Mouse (Mus musculus) thymus, adult 2 months (tissue): ENCODE results near the gene Rpl32. TPM values are rescaled to one million over a fixed set of nuclear protein-coding genes. Genes with fewer than 3 reads are reported as not detected.

Experiments
- DNase-seq: peaks from one replicate; pipeline ENCODE4 v3.0.0; 2021
- H3K27ac ChIP-seq: fragments of 200-500 bp; 2 replicates; pipeline ENCODE4 v1.5.1; 2012; ENCODE audit warnings: low read length, control low read depth; ENCODE audit not compliant: control insufficient read depth, insufficient read depth
- H3K27me3 ChIP-seq: fragments of 200-500 bp; 2 replicates; pipeline ENCODE4 v1.6.1; 2012; ENCODE audit warnings: mild to moderate bottlenecking, low read length, moderate library complexity, mixed read lengths; ENCODE audit not compliant: control insufficient read depth, insufficient read depth
- H3K36me3 ChIP-seq: fragments of 200-500 bp; 2 replicates; pipeline ENCODE4 v1.6.1; 2012; ENCODE audit warnings: mild to moderate bottlenecking, low read length, moderate library complexity; ENCODE audit not compliant: control insufficient read depth, insufficient read depth
- H3K4me1 ChIP-seq: fragments of 200-500 bp; replicated peaks from 2 replicates; pipeline ENCODE4 v1.6.1; 2012; ENCODE audit warnings: low read length; ENCODE audit not compliant: control insufficient read depth, insufficient read depth
- H3K4me3 ChIP-seq: fragments of 200-500 bp; 2 replicates; pipeline ENCODE4 v1.5.1; 2012; ENCODE audit warnings: mild to moderate bottlenecking, low read length, control low read depth, moderate library complexity; ENCODE audit not compliant: control insufficient read depth, insufficient read depth
- CTCF ChIP-seq: fragments of 200-500 bp; IDR thresholded peaks from 2 replicates; pipeline ENCODE4 v1.5.1; 2012; ENCODE audit warnings: mild to moderate bottlenecking, control low read depth, low read length, moderate library complexity, borderline replicate concordance; ENCODE audit not compliant: control insufficient read depth, poor library complexity, insufficient read depth; ENCODE audit errors: extremely low read depth
- POLR2A ChIP-seq: fragments of 200-500 bp; IDR thresholded peaks from 2 replicates; pipeline ENCODE4 v1.6.1; 2012; ENCODE audit warnings: mild to moderate bottlenecking, low read length, control low read depth, moderate library complexity; ENCODE audit not compliant: control insufficient read depth, poor library complexity, insufficient read depth; ENCODE audit errors: extremely low read depth
- WGBS: fragments of 180-500 bp; shearing (Covaris S2); methylation state at CpG from one replicate; pipeline ENCODE4 v1.1.7; 2018; 5-methylcytosine and 5-hydroxymethylcytosine counted together
- polyA plus RNA-seq: library from polyadenylated mRNA; depleted of rRNA; stranded (reverse); fragments of >200 nt; gene quantifications from 2 replicates; pipeline ENCODE4 v1.2.3, GENCODE M21; 2012

Rpl32 gene
- polyA plus RNA-seq, 1 experiment, result 910 TPM

DNA sequence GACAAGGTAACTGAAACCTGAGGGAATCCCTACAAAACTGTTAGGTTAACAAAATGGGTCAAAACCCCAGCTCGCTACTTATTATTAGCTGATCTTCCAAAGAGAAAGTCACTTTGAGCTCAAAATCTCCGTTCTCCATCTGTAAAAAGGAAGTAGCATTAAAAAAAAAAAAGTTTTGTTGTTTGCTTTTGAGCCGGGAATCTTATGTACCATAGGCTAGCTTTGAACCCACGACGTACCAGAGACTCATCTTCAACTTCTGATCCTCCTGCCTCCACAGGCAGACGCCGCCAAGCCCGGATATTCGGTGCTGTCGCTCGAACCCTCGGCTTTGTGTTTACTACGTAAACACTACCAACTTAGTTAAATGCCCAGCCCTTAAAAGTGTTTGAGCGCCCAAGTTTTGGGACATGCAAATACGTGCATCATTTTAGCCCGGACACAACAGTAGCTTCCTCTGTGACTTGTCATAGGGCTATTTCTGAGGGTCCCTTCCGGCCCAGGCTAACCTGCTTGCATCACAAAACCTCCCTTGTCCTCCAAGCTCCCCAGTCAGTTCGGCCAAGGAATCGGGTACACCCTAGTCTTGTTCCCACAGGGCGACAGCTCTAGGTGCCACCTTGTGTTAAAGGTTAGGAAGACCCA lies 44.0 kb upstream of the Rpl32 start:
- Histone ChIP-seq H3K4me1 (peaks cover 8% of the 10 kb centered on the region), H3K27me3 (no peaks in the 10 kb centered on the region), H3K4me3 (peak overlapping the region; percentile 59), H3K36me3 (no peaks in the 10 kb centered on the region), H3K27ac (peak overlapping the region; percentile 73)
- WGBS, result 4% methylated on average over 20 of the region's 20 CpGs
- DNase-seq, result no peak
- TF ChIP-seq POLR2A (no peak), CTCF (no peak)

DNA sequence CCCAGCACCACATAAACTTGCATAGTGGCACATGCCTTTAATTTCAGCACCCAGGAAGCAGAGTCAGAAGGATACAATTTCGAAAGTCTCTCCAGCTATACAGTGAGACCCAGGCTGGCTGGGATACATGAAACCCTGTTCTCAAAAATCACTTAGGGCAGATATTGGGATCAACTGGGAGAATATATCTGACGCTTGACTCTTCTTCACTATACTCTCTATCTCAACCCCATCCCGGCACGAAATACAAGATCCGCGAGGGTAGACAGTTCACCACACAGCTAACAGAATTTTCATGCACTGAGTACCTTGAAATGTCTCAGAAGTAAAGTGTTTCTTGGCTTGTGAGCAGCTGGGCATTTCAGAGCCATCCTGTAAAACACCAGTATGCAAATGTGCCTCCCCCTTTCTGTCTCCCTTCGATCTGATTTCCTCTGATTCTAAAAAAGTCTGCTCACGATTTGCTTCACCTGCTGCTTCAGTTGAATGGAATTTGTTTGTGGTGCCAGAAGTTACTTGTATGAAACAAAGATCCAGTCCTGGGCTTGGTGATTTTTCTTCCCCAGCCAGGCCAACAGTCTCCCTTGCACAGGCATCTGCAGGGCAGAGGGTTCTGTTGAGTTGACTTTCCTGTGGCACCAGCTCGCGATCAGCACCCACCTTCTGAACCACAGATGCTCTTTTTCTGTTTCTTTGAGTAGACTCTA lies 40.2 kb upstream of the Rpl32 start:
- 81% methylated on average over 10 of the region's 10 CpGs for WGBS
- peak overlapping the region; percentile 55 for H3K27ac ChIP-seq
- peaks cover 8% of the 10 kb centered on the region for H3K36me3 ChIP-seq
- no peaks in the 10 kb centered on the region for H3K27me3 ChIP-seq
- DNase-seq, result no peak
- no peak for TF ChIP-seq POLR2A
- no peak for TF ChIP-seq CTCF
- H3K4me1 ChIP-seq, result peaks cover 8% of the 10 kb centered on the region
- no peak overlapping the region for H3K4me3 ChIP-seq

DNA sequence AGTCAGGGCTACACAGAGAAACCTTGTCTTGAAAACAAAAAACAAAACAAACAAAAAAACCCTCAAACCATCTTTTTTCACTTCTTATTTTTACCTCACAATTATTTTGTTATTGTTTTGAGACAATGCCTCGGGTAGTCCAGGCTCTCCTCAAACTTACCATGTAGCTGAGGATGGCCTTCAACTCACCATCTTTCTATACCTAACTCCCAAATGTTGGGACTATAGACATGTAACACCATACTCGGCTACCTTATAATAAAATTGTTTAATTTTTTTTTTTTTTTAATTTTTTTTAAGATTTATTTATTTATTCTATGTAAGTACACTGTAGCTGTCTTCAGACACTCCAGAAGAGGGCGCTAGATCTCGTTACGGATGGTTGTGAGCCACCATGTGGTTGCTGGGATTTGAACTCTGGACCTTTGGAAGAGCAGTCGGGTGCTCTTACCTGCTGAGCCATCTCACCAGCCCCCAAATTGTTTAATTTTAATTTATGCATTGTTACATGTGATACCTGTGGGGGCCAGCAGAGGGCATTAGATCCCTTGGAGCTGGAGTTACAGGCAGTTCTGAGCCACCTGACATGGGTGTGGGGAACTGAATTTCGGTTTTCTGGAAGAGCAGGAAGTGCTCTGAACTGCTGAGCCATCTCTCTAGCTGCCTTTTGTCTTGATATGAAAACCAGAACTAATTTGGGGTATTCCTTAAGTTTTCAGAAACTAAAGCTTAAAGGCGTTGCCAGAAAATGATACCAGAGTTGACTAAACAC lies 38.3 kb upstream of the Rpl32 start:
- no peak overlapping the region for H3K4me3 ChIP-seq
- WGBS, result 27% methylated on average over 8 of the region's 8 CpGs

GRCm38 (mm10) chr6:115845006-115845405 lies 36.5 kb upstream of the Rpl32 start:
- Histone ChIP-seq H3K4me1 (0 out of 2 replicates have a peak, but pooled peaks cover 2% of the 10 kb centered on the region), H3K27me3 (no peaks in the 10 kb centered on the region), H3K36me3 (peaks cover 15% of the 10 kb centered on the region), H3K4me3 (no peak overlapping the region), H3K27ac (no peak overlapping the region)
- no peak for TF ChIP-seq POLR2A
- no peak for TF ChIP-seq CTCF
- DNase-seq, result no peak
- 98% methylated on average over 4 of the region's 4 CpGs for WGBS

More for the DNA sequence above, 38.3 kb upstream of the Rpl32 start:
- Histone ChIP-seq H3K36me3 (peaks cover 15% of the 10 kb centered on the region), H3K27me3 (no peaks in the 10 kb centered on the region), H3K4me1 (0 out of 2 replicates have a peak, but pooled peaks cover 2% of the 10 kb centered on the region), H3K27ac (no peak overlapping the region)
- TF ChIP-seq CTCF (no peak), POLR2A (no peak)
- DNase-seq, result peak; percentile 74

- TF ChIP-seq POLR2A (no peak), CTCF (no peak)
- Histone ChIP-seq H3K4me3 (no peak overlapping the region), H3K36me3 (peaks cover 7% of the 10 kb centered on the region), H3K27ac (no peak overlapping the region), H3K27me3 (no peaks in the 10 kb centered on the region), H3K4me1 (peaks cover 10% of the 10 kb centered on the region)
- WGBS, result 89% methylated on average over 5 of the region's 5 CpGs
- DNase-seq, result no peak
These were observed 30.2 kb upstream of the Rpl32 start for GRCm38 (mm10) chr6:115838745-115839144.

DNA sequence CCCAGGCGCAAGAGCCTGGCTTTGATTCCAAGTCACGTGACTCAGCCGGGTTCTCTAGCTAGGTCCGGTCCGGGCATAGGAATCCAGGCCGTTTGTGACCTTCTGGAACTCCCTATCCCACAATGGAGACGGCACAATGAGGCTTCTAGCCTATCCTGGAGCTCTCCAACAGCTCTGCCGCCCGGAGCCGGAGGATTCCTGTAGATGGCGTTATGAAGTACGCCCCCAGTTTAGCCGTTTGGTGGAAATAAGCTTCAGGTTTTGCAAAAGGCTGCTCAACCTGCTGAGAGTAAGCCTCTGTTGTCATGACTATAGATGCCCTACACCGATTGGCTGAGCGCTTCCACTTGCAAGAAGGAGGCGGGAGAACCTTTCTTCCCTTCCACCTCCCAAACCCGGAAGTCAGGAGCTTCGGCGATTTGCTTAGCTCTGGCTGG lies 29.6 kb upstream of the Rpl32 start, which contains the start of gene Efcab12:
Efcab12 (minus strand) TSS at position 252 of the 437 bp plus-strand sequence.
- H3K36me3 ChIP-seq, result peaks cover 4% of the 10 kb centered on the region; the same call in 1 of the 2 replicates
- H3K27me3 ChIP-seq, result no peaks in the 10 kb centered on the region
- no peak for TF ChIP-seq POLR2A
- TF ChIP-seq CTCF, result no peak
- 15% methylated on average over 19 of the region's 19 CpGs for WGBS
- peak within 1 kb of the TSS; percentile 38 for H3K4me3 ChIP-seq
- DNase-seq, result peak; percentile 72
- peaks cover 10% of the 10 kb centered on the region for H3K4me1 ChIP-seq
- peak within 1 kb of the TSS; percentile 25; the same call in 1 of the 2 replicates for H3K27ac ChIP-seq
